Comparison of ENCODE assay signal across 8 mouse cellular contexts in genomic region chr1:86064271-86064991, GRCm38 (mm10). TPM values are rescaled to one million over a fixed set of nuclear protein-coding genes. Genes with fewer than 3 reads are reported as not detected.
DNase-seq lines count a peak whose midpoint lies in the region; ATAC-seq lines count a peak whose summit lies in the region.

Gene Psmd1, plus strand, starts transcription at chr1:86064387.

- intact Hi-C loops in gastrocnemius, postnatal 14 days (cut with DNase I; ENCODE audit: low total_unique reads) = no loop called here
- intact Hi-C loops in left cerebral cortex, postnatal 10 days (cut with DNase I) = no loop called here

- ATAC-seq in inflammation-experienced regulatory T-cells, adult 6 months = peak; percentile 87
- ATAC-seq in megakaryocyte-erythroid progenitor cell, adult 5-6 weeks (replicated peaks; ENCODE audit: low FRiP score, low TSS enrichment, poor library complexity, severe bottlenecking) = peak; percentile 78

- DNase-seq in adrenal gland, adult (ENCODE audit: inconsistent age in 2 of 2, low spot score in 1 of 2) = peak; percentile 88 to 97
- DNase-seq in embryo, embryonic 10.5 days (ENCODE audit: low spot score) = peak; percentile 98
- peak; percentile 85 for DNase-seq in gastrocnemius, postnatal 14 days
- DNase-seq in left cerebral cortex, postnatal 10 days (ENCODE audit: extremely low spot score in 1 of 2, low spot score in 2 of 2) = peak; percentile 89
- peak; percentile 88 for DNase-seq in right cerebral cortex, postnatal 25 days
- peak; percentile 80 to 83 for DNase-seq in urinary bladder, postnatal 4 days (ENCODE audit: low spot score in 2 of 2)

RNA-seq across cellular contexts. Expression of gene Psmd1, which starts in this region (rescaled TPM):
- total RNA-seq in gastrocnemius, postnatal 14 days (2021) = 10 to 100 TPM; 91.4 to 97.4 TPM
- polyA plus RNA-seq in inflammation-experienced regulatory T-cells, adult 6 months (2017; shearing (Covaris generic)) = 10 to 100 TPM; 63.5 to 99.4 (median 83.7) TPM
- 100 to 1,000 TPM; 126 to 127 TPM for total RNA-seq in left cerebral cortex, postnatal 10 days (2021)
- 107 and 120 TPM in 2 replicates for total RNA-seq in megakaryocyte-erythroid progenitor cell, adult 5-6 weeks (2014; fragmentation: Nextera tagmentation)
- 198 and 214 TPM in 2 replicates for total RNA-seq in megakaryocyte-erythroid progenitor cell, adult 5-6 weeks (2017)

Comparison
In these comparisons a context has a peak if more than half of its experiments do, and no peak if none do; other contexts are left out.
1. Peak in every context shown above with its lines: DNase-seq and ATAC-seq.